Mouse (Mus musculus) embryonic stem cell, embryonic (primary cell): Measurements from ENCODE around the gene Notch2.

Experiments used
- CTCF ChIA-PET, 4 experiments: fragments of 300-600 bp in 2 of 4; fragments of 350-600 bp in 2 of 4; sonication (Branson Sonifier 250); formaldehyde crosslinking; loops; one replicate each; lab custom pipeline; 2022; ENCODE audit warnings: inconsistent platforms in 2 of 4; lab: Charles Lee
- POLR2A ChIA-PET, 4 experiments: fragments of 300-600 bp in 2 of 4; fragments of 350-600 bp in 2 of 4; sonication (Branson Sonifier 250); formaldehyde crosslinking; loops; one replicate each; lab custom pipeline; 2022; ENCODE audit warnings: antibody characterized with exemption in 4 of 4, inconsistent platforms in 1 of 4; lab: Charles Lee

The Notch2 gene

DNA sequence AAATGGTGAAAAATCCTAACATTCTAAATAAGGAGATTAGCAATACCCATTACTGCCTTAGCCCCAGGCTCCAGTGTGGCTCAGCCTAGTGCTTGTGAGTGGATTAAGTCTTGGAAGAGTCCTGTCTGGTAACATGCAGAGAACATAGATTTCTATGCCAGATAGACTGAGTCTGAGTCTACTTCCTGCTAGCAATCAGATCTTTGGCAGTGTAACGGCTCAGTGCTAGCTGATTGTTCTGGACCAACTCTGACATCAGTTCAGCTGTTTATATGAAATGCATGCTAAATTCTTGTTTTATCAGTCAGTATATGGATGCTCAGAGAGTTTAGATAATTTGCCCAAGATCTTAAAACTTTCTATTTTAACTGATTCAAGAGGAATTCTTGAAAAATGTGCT, 40.5 kb downstream of the Notch2 start:
- POLR2A ChIA-PET, result interaction anchor here in 1 of 4 experiments (1.2 kb wide), 1 partner anchor 19 kb away, joined by 3 read pairs; no protein-coding TSS in a partner anchor
- CTCF ChIA-PET, result no interaction called here

GRCm38 (mm10) chr3:98054334-98055007, 41.1 kb downstream of the Notch2 start:
- ChIA-PET CTCF (interaction anchor here in 1 of 4 experiments (0.5 kb wide), 1 partner anchor 502 kb away, joined by 4 read pairs; no protein-coding TSS in a partner anchor), POLR2A (interaction anchor here in 3 of 4 experiments (0.8 to 1.3 kb wide), 4 partner anchors 11 to 41 kb away, joined by 3 read pairs; partner anchors contain the start of gene Notch2 (in 1 of the 3))

DNA sequence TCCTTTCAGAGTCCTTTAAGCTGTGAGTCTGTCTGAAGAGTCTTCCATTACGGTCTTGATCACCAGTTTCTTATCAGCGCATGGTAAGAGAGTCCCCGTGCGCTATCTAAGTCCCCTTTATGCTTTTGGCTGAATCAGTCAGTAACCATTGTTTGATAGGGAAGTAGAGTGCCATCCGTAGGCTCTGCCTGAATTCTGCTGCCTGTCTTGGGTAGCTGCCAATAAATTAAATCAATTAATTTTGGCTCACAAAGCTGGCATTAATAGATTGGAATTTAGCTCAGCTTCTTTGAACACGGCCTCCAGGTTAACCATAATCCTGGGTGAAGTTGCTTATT, 41.6 kb downstream of the Notch2 start:
- POLR2A ChIA-PET, result interaction anchor here in 3 of 4 experiments (0.8 to 1.3 kb wide), 3 partner anchors 11 to 42 kb away, joined by 3 read pairs; partner anchors contain the start of gene Notch2 (in 1 of the 3)
- CTCF ChIA-PET, result interaction anchor here in 1 of 4 experiments (0.5 kb wide), 1 partner anchor 503 kb away, joined by 4 read pairs; no protein-coding TSS in a partner anchor

GRCm38 (mm10) chr3:98055808-98056728, 42.7 kb downstream of the Notch2 start:
- CTCF ChIA-PET, result no interaction called here
- POLR2A ChIA-PET, result interaction anchor here in 2 of 4 experiments (0.9 to 1.3 kb wide), 3 partner anchors 9 to 43 kb away, joined by 3 read pairs; partner anchors contain the start of gene Notch2 (in 1 of the 2)

DNA sequence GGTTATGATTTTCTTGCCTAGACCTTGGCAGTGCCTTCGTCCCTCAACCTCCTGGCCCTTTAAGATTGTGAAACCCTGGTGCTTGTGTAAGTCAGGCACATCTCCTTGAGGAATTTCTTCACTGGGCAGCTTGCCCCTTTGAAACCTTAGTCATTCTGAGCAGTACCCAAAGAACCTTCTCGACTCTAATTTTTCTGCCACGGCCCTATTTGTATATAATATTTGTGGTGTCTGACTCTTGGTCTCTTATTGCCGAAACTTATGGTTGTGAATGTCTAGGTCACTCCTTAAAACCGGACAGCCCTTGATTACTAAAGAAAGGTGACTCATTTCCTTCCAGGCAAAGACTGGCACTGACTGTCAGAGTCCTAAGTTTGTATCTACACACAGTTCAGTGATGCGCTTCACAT, 43.6 kb downstream of the Notch2 start:
- ChIA-PET CTCF (no interaction called here), POLR2A (no interaction called here)

DNA sequence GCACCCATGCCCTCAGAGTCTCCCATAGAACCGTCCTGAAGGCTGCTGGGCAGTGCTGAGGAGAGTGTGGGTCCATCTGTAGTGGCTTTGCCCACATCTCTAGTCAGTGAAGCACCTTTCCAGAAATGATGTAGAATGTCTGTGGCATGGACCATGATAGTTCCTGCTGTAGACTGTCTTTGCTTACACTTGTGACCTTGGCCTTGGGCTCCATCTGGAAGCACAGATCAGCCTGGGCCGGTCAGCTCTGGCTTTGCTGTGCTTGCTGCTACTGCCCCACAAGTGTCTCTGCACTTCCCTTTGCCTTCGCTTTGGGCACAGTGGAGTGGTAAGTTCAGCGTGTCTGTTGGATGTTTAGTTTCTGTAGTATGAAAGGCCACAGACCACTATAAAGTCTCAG, 45.7 kb downstream of the Notch2 start:
- ChIA-PET CTCF (interaction anchor here in 1 of 4 experiments (1.2 kb wide), 1 partner anchor 14 kb away, joined by 3 read pairs; no protein-coding TSS in a partner anchor), POLR2A (no interaction called here)

GRCm38 (mm10) chr3:98060981-98061660, 47.8 kb downstream of the Notch2 start:
- CTCF ChIA-PET, result interaction anchor here in 1 of 4 experiments (0.6 kb wide), 1 partner anchor 11 kb away, joined by 3 read pairs; no protein-coding TSS in a partner anchor
- POLR2A ChIA-PET, result no interaction called here

- ChIA-PET CTCF (interaction anchor here in 1 of 4 experiments (0.6 kb wide), 1 partner anchor 11 kb away, joined by 3 read pairs; no protein-coding TSS in a partner anchor), POLR2A (no interaction called here)
Observed at GRCm38 (mm10) chr3:98061661-98062330, 48.5 kb downstream of the Notch2 start.

GRCm38 (mm10) chr3:98062591-98063185, 49.4 kb downstream of the Notch2 start:
- ChIA-PET POLR2A (interaction anchor here in 1 of 4 experiments (1.3 kb wide), 1 partner anchor 10 kb away, joined by 3 read pairs; no protein-coding TSS in a partner anchor), CTCF (no interaction called here)

DNA sequence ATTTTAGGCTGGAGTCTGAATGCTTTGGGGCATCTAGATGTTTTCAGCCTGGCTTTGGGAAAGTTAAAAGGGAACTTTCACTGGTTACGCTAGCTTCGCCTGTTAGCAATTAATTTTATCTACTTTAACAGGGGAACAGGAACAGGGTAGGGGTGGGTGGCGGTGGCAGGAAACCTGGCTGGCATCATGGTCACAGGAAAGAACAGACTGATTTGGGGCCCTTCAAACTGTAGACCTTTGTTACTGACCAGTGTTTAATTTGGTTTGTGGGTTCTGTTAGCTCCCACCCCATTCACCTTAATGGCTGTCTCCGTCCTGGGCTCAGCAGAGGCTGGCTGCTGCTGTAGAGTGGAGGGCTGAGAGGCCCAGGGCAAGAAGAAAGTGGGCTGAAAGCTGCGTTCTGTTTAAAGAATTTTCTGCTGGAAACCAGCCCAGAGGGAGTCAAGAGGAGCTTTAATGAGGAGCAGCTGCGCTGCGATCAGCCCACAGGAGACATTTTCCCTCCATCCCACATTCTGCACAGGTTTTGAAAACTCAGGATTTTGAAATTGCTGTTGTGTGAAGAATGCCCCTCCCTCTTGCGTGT, 50.0 kb downstream of the Notch2 start:
- ChIA-PET CTCF (interaction anchor here in 1 of 4 experiments (0.5 kb wide), 1 partner anchor 9 kb away, joined by 4 read pairs; no protein-coding TSS in a partner anchor), POLR2A (interaction anchor here in 1 of 4 experiments (1.3 kb wide), 1 partner anchor 11 kb away, joined by 3 read pairs; no protein-coding TSS in a partner anchor)

DNA sequence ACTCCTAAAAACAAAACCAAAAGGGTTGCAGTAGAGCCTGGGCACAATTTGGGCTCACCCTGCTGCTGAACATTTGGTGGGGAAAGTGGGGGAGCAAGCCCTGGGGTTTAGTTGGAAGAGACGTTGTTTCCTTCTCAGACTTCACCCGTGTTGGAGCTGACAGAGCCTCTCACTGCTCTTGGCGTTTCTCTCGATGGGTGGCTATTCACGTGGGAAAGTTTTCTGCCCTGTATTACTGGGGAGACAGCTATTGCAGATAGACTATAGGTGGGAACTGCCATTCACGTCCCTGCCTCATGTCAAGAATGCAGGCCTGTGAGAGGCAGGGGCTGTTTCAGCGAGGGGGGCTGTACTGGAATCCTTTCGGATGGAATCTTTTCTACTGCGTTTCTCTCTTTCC, 50.5 kb downstream of the Notch2 start:
- CTCF ChIA-PET, result interaction anchor here in 1 of 4 experiments (0.5 kb wide), 1 partner anchor 9 kb away, joined by 4 read pairs; no protein-coding TSS in a partner anchor
- POLR2A ChIA-PET, result interaction anchor here in 1 of 4 experiments (1.3 kb wide), 1 partner anchor 11 kb away, joined by 3 read pairs; no protein-coding TSS in a partner anchor

- ChIA-PET POLR2A (no interaction called here), CTCF (no interaction called here)
Observed at GRCm38 (mm10) chr3:98065004-98065403, 51.7 kb downstream of the Notch2 start.

GRCm38 (mm10) chr3:98066434-98066833, 53.1 kb downstream of the Notch2 start:
- ChIA-PET POLR2A (interaction anchor here in 1 of 4 experiments (1.1 kb wide), 1 partner anchor 11 kb away, joined by 3 read pairs; no protein-coding TSS in a partner anchor), CTCF (interaction anchor here in 2 of 4 experiments (0.6 kb wide), 2 partner anchors 136 to 348 kb away, joined by 3 to 5 read pairs; no protein-coding TSS in a partner anchor)

GRCm38 (mm10) chr3:98067413-98067812, 54.1 kb downstream of the Notch2 start:
- CTCF ChIA-PET, result no interaction called here

DNA sequence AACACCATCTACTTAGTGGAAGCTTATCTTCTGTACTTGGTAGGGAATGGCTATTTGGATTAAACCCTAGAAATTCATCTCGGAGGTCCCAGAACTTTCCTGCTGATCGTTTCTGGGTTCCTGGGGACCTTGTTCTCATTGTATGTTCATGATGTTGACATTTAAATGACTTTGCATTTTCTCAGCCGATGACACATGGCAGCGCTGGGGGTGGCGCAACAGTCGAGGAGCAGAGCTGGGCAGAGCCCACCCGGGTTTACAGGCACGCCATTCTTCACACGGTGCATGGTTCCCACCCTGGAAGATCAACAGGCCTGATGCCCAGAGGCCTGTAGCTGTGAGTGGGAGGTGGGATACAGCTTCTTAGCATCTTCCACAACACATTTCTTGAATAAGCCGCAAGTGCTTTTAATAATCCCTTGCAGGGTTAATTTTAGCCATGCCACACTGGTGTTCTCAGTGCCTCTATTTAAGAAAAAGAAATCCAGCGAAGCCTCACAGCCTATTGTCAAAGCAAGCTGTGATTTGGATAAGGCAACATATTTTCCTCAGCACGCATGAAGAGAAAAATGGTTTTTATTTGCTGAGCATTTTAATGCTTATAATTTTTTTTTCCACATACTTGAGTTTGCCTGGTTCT, 54.6 kb downstream of the Notch2 start:
- CTCF ChIA-PET, result no interaction called here

More at GRCm38 (mm10) chr3:98067413-98067812, 54.1 kb downstream of the Notch2 start:
- POLR2A ChIA-PET, result no interaction called here

DNA sequence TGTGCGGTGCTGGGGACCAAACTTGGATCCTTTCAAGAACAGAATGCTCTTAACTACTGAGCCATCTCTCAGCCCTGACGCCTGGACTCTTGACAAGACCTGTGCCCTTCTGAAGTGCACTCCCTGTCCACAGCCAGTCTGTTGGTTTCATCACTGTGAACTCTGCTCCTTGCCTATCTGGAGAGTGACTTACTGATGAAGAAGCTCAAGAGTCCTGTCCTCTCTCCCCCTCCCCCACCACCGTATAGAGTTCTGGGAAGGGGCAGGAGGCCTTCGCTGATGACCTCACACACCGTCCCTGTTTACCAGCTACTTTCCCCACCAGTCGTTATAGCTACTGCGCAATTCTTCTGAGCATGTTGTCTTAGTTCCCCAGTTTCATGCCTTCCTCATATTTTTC, 55.8 kb downstream of the Notch2 start:
- ChIA-PET POLR2A (interaction anchor here in 1 of 4 experiments (0.6 kb wide), 1 partner anchor 1495 kb away, joined by 3 read pairs; no protein-coding TSS in a partner anchor), CTCF (no interaction called here)

More for the DNA sequence above, 54.6 kb downstream of the Notch2 start:
- POLR2A ChIA-PET, result no interaction called here
